Mouse (Mus musculus) heart, adult 9 months (tissue): ENCODE data around the gene Tmem59l.
A peak's percentile ranks its signal among the peaks of the same experiment; 100 is the strongest.

Source experiments
- DNase-seq, 2 experiments: peaks; one replicate each; pipeline ENCODE4 v3.0.0; 2022; ENCODE audit warnings: low spot score in 2 of 2

The Tmem59l gene

DNA sequence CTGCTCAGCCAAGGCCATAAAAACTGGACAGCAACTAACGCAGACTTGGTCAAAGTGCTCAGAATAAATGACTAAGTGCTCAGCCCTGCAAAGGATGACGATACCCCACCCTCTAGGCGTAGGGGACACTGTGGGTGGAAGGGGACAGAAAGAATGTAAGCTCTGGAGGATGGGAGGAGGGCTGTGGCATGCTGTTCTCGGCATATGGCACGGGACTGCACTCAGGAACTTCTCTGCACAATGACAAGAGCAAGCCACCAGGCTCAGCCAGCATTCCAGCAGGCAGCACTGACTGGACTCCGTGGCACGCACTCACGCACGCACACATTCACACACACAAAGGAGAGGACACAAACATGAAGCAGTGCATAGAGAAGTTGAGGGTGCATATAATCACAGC lies 26.6 kb downstream of the Tmem59l start:
- DNase-seq, result no peak

- no peak for DNase-seq
These were observed 27.0 kb downstream of the Tmem59l start for GRCm38 (mm10) chr8:70460199-70460598.

GRCm38 (mm10) chr8:70459636-70460035 lies 27.5 kb downstream of the Tmem59l start:
- no peak for DNase-seq

DNA sequence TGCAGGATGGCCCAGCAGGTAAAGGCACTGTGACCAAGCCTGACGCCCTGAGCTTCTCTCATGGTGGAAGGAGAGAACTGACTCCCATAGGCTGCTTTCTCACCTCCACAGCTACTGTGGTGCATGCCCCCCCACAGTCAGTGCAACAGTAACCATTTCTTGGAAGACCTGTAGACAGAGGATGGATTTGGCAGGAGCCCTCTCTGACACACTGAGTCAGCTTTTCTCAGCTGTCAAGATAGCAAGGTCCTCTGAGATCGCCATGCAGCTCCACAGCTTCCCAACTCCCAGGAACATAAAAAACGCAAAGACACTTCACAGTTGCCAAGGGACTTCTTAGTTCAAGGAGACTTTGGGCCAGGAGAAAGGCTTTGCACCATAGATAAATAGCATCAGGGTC lies 28.7 kb downstream of the Tmem59l start:
- DNase-seq, result no peak

DNA sequence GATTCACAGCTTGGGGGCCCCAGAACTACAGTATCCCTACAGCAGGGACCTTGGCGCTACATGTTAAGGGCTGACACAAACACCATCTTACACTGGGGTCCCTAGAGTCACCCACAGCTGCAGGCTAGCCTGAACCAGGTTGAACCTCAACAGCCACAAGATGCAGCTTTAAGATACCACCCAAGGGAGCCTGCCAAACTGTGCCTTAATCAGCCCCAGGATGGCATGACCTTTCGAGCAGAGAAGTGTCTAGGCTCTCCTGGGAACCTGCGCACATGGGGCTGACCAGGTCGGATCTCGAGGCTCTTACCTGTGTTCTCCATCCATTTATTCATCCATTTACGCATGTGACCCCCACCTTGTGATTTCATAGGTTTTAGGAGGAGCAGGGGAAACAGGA lies 29.3 kb downstream of the Tmem59l start:
- no peak for DNase-seq

- no peak for DNase-seq
These were observed 30.2 kb downstream of the Tmem59l start for GRCm38 (mm10) chr8:70456996-70457395.

DNA sequence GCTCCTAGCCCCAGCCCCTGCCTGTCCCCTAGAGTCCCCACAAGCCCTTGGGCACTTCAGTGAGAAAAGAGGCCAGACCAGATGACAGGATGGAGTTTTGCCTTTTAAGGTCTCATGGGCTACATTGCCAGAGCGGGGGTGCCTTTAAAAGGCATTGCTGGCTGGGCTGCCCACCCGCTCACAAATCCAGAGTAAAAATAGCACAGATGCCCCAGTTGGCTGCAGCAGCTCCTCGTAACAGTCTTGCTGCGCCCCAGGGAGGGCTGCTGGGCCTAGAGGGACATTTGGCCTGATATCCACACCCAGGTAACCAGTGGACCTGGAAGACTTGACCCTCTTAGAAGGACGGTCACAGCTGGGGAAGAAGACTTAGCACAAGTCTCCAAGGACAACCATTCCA lies 33.3 kb downstream of the Tmem59l start:
- DNase-seq, result no peak

- no peak for DNase-seq
These were observed 34.8 kb downstream of the Tmem59l start for GRCm38 (mm10) chr8:70452196-70452966.

DNA sequence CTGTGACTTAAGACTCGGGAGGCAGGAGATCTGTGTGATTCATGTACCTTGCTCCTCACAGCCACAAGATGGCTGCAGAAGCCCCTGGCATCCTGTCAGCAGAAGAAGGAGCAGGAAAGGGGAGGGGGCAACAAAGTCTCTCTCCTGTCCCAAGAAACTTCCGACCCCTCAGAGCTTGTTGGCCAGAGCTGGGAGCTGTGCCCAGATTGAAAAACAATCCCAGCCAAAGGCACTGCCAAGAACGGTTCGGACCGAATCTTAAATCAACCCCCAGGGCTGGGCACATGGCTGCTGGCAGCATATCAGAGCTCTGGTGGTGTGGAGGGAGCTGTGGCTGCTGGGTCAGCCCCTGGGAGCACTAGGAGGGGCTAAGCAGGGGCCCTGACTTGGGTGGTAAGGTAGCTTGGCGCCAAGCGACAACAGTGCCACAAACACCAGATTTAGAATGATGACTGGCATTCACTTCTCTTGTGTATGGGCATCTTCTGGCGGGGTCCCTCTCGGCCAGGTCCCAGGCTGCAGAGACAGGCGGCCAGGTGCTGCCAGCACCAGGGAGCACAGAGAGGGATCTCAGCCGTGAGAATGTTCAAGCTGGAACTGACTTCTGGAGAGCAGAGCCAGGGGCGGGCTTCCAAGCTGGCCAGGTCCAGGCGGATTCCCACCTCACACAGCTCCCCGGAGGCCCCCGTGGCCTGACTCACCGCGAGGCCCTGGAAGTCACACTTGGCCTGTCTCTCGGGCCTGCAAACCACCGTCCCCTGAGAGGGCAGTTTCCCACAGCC lies 39.3 kb downstream of the Tmem59l start:
- no peak for DNase-seq

- no peak for DNase-seq
These were observed 41.2 kb downstream of the Tmem59l start for GRCm38 (mm10) chr8:70445988-70446387.

- DNase-seq, result no peak
These were observed 43.8 kb downstream of the Tmem59l start for GRCm38 (mm10) chr8:70443326-70443725.

DNA sequence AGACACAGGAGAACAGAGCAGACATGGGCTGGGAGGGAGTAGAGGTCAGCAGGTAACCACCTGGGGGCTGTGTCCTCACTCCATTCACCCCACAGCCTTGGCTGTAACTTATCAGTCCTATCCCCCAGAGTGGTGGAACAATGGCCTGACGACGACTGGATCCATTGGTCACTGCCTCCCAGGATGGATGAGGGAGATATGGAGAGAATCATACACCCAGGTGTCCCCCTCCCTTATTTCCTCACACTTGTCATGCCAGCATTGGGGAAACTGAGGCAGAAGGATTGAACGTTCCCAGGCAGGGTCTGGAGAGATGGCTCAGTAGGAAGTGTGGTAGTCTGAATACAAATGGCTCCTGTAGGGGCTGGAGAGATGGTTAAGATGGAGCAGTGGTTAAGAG lies 45.6 kb downstream of the Tmem59l start:
- DNase-seq, result no peak

DNA sequence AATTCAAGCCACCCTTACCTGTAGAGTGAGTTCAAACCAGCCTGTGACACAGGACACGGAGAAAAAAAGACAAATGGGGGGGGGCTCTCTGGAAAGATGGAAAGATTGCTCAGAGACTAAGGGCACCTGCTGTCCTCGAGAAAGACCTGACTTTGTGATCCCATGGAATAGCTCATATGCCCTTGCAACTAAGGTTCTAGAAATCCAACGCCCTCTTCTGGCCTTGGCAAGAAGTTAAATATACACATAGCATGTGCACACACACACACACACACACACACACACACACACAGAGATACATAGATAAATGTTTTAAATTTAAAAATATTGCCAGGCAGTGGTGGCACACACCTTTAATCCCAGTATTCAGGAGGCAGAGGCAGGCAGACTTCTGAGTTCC lies 46.9 kb downstream of the Tmem59l start:
- no peak for DNase-seq

- no peak for DNase-seq
These were observed 47.3 kb downstream of the Tmem59l start for GRCm38 (mm10) chr8:70439848-70440179.

GRCm38 (mm10) chr8:70439055-70439847 lies 47.9 kb downstream of the Tmem59l start, which contains the start of gene Crtc1:
TSS of gene Crtc1 (minus strand) at chr8:70439579.
- peak; percentile 97 for DNase-seq

DNA sequence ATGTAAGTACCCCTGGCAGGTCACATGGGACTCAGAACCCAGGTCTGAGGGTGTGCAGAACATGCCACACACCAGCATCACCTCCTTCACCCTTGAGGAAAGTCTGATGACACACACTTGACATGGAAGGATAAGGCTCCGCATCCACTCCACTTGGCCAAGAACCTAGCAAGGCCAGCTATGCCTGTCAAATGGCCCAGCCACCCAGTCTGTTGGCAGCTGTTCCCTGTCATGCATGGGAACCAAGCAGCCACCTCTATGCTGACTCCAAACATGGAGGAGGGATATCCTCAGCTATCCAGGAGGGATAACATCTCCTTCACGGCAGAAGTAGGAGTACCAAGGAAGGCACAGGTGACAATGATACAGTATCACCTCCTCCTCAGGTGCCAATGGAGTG lies 48.7 kb downstream of the Tmem59l start:
- no peak for DNase-seq

GRCm38 (mm10) chr8:70435156-70435555 lies 52.0 kb downstream of the Tmem59l start:
- DNase-seq, result no peak
